Mouse (Mus musculus): Measurements from ENCODE around the gene Tnfaip3.

Gene Tnfaip3

DNA sequence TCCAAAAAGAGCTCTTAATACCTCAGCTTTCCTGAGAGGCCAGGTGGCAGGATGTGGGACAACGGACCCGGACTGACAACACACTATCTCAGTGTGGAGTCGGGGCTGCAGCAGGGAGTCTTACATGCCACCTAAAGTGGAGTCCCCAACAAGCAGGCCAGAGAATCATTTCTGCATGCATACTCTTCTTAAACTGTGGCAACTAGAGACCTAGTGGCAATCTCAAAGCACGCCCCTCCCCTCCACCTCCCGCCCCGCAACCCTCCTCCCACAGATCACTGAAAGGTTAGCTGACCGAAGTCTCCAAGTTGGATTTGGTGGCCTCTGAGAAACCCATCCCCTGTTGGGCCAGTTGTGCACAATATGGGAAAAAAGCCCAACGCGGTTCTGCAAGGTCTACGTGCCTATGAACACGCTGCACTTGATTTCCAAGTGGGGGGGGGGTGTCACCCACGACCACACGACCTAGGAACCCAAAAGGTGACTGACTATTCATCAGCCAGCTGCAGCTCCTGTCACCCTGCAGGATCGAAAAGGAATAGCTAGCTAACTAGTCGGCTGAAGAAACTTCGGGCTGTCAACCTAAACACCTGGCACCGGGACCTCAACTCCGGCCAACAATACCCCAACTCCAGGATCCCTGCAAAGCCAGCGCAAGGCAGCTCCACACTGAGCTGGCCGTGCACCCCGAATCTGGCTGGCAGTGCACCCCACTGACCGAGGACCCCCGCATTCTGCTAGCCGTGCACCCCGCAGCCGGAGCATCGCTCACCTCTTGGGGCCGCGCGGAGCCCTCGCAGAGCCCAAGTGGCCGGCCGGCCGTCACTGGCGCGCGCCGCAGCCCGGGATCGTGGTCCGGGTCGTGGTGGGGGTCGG is 838 bp downstream of the Tnfaip3 start:
- peak; percentile 9 for DNase-seq (ENCODE audit: low read depth, low spot score)

DNA sequence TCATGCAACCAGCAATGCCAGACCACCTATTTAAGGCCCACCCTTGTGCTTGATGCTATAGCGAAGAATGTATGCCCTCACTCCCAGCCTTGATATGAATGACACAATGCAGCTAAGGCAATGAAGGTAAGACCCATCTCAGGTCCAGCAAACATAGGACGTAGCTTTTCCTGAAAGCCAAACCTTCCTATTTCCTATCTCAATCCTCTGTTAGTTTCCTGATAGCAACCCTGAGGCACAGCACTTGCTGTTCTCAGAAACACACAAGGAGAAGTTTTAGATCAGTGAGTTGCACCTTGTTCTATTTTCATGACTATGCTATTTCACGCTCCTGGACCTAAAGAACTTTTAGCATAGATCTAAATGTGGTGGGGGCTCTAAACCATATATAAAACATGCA is 2.1 kb downstream of the Tnfaip3 start:
- DNase-seq (ENCODE audit: low read depth, low spot score), result no peak

DNA sequence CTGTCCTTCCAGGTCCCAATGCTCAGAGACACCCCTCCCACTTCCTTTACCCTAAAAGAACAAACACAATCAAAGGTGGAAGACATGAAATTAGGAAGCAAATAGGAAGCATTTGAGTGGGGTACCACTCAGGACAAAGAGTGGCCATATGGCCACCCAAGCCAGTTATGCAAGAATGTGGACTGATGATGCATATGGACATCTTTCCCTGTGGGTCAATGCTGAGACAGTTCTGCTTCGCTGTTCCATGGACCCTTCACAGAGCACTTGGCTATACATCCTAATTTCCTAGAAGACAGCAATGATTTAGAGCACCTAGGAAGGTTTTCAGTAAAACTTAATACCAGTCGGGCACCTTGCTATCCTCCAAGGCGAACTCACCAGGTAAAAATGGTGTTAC is 2.8 kb downstream of the Tnfaip3 start:
- no peak for DNase-seq (ENCODE audit: low read depth, low spot score)

DNA sequence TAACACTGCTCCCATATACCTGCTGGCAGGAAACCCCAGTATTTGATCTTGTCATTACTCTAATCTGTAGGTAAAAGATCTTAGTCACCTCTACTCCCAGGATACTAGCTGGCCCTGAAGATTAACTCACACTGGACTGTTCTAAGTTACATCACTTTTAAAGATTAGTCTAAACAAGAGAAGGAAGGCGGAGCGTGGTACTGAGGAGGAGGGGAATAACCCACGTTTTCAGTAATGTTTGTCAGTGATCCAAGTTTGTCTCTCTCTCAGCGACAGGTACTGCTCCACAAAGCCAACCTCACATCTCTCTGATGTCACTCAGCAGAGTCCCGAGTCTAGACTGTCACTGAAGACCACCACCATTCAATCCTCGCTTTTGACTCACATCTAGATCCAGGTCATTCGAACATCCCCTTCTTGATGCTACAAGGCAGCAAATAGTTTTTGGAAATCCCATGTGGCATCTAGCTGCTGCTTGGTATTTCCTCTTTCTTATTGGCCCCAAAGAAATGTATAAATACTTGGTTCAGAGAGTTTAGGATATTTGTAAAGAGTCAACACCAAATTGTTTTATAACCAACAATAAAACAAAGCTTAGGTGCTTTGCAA is 3.5 kb downstream of the Tnfaip3 start:
- DNase-seq (ENCODE audit: low read depth, low spot score), result no peak

DNA sequence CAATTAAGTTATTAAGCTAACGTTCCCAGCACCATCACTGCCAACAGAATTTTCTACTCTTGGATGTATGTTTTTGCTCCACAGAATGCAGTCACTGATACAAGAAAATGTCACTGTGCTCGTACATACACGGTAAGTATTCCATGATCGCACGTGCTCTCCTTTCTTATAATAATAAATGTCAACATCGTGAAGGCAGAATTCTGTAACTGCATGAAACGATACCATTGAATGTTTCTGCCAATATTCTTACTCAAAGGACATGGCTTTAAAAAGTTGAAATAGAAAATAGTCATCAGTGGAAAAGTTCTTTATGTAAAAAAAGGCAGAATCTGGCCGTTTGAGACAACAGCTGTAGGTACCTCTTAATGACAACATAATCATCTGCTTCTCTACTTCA is 5.0 kb downstream of the Tnfaip3 start:
- no peak for DNase-seq (ENCODE audit: low read depth, low spot score)

DNA sequence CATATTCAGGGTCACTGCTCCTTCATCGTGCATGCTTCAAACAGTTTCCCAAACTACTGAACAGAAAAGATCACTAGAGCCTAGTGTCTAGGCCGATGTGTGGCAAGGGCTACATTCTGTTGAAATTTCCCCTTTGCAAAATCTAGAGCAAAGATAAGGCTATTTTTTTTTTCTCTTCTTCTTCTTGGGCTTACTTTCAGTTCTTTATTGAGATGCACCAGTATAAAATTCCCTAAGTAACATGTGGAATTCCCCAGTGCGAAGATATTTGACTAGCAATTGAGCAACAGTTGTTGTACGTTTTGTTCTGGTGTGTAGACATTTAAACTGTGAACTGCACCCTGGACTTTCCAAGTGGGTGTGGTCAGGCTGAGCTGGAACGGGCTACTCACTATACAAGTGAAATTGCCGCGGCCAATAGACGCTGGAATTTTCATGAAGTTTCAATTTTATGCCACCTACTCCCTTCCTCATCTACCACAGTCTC is 6.2 kb downstream of the Tnfaip3 start:
- no peak for DNase-seq (ENCODE audit: low read depth, low spot score)

DNA sequence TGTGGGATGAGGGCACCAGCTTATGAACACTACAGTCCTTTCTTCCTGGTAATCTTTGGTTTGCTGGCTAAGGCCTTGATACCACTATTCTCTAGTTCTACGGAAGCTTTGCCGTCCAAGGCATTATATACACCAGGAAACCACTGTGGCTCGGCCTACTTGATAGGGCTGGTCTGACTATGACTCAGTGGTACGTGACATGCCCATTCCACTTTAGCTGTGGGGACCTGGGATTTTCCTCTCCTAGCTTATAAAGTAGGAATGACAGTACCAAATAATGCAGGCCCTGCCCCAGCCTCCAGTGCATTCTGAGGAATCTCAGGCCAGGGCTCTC is 6.9 kb downstream of the Tnfaip3 start:
- DNase-seq (ENCODE audit: low read depth, low spot score), result no peak

DNA sequence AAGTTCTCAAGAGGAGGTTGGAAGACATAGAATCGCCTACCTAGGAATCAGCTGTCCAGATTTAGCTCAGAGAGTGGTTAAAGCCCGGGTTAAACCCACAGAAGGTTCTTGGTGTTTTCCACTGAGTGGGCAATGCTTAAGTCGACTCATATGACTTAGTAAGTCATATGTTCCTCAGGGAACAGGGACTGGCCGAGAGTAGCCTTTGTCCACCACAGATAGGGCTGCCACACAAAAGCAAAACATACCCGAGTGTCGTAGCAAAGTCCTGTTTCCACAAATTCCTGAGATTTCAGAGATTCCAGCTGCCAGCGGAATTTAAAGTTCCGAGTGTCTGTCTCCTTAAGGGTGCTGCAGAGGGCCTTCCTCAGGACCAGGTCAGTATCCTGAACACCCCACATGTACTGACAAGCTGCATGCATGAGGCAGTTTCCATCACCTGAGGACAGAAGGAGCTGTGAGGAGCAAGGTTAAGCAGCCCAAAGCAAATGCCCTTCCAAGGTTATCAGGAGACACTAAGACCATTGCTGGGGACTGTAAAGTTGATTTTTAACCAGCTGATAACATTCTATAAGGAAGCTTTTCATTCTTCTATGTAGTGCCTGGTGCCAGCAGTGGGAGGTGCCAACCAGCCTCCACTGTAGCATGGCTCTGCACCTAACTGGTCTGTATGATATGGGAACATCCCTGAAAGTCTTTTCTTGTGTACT is 7.4 kb downstream of the Tnfaip3 start:
- no peak for DNase-seq (ENCODE audit: low read depth, low spot score)

DNA sequence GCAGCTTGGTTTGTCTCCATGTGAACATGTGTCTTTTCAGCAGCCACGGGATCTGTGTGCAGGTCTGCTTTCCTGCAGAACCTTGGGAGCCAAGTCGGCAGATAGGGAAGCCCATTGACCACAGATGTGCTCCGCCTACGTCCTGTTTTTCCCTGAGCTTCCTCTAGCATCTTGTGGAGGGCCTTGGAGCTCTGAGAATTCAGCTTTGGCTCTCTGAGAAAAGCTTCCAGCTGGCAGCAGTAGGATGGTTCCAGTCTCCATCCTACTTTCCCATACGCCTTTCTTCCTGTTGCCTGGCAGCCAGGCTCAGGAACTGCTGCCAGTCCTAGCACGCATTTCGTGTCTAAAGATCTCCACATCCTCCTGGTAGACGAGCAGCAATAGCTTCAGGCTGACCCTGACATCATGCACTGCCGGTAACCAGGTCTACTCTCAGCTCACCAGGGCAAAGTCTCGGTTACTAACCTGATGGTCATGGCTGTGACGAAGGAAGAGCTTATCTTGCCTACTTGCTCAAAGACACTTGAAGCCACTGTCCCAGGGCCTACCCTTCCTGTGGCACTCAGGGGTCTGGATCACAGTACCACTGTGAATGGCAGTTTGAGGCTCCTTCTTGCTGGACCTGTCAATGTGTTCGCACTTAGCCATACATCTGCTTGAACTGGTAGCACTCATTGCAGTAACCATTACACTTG is 13.2 kb downstream of the Tnfaip3 start:
- DNase-seq (ENCODE audit: low read depth, low spot score), result no peak

DNA sequence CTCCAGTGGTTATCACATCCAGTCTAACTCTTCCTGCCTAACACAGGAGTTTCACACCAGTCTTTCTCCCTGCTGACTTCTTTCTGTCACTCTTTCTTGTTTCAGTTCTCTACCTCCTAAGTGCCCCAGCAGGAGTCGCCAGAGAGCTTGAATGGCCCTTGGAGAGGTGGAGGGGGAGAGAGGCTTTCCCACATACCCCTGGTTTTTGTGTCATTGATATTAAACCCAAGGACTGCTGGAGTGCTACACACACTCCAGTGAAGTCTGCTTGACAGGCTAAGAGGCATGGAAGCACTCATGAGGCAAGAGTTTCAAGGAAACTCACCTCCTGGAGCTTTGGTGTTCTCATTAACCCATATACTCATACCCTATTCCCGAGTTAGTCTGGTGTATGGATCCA is 16.0 kb downstream of the Tnfaip3 start:
- DNase-seq (ENCODE audit: low read depth, low spot score), result no peak

DNA sequence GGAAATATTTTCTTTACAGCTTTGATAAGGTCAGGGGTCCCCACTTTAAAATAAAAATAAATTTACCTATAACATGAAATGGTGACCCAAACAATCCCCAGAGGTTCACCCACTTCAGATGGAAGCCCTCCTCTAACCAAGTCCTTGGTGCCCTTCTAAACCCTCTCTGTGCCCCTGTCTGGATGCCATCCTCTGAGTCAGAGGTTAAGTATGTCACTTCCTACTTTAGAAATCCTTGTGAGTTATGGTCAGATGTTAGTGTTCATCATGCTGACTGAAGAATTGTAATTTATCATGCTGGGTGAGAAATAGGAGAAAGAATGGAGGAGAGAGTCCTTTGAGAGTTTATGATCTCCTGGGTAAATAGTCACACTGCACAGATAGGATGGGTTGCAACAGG is 19.1 kb downstream of the Tnfaip3 start:
- DNase-seq (ENCODE audit: low read depth, low spot score), result no peak

DNA sequence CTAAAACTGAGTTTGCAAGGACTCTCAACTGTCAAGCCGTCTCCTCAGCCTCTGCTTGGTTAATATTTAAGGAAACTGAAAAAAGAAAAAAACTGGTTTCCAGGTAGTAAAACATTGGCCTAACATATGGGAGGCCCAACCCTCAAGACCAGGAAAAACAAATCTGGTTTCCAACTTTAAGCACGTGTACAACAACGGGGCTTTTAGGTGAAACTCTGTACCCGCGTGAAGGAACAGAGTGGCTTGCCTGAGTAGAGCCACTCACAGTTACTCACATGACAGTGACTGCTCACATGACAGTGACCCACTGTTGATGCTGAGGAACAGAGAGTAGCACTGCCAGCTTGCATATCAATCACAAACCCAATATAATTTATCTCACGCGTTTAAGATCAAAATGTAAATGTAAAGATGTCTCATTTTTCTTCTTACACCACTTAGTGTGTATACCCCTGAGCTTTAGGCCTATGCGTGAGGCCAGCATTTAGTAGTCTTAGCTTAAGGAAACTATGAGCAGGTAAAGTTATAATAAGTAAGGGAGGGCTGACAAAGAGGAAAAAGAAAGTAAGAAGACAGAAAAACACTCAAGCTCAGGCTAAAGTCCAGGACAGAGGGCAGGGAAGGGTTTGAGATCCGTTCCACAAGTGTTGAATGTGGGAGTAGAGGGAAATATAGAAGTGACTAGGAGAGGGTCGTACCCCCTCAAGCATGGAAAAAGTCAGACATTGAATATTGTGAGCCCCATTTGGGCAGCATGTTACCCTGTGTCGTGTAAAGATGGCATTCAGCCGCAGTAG is 19.8 kb downstream of the Tnfaip3 start:
- no peak for DNase-seq (ENCODE audit: low read depth, low spot score)

DNA sequence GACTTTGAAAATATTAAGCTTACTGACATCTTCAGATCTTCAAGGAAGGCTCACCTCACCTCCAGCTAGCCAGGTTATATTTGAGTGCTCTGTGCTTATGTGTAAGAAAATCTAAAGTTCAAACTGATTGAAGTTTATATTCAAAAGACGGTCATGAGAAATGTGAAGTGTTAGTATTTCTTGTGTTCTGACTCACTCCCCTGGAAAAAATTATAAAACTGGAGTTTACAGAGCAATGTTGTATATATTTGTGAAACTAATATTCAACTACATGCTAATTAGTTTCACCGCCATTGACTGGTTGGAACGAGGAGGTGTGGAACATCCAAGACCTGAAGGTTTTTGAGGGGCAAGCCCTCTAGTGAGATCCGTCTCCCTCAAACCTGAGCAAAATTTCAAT is 22.5 kb downstream of the Tnfaip3 start:
- no peak for DNase-seq (ENCODE audit: low read depth, low spot score)

DNA sequence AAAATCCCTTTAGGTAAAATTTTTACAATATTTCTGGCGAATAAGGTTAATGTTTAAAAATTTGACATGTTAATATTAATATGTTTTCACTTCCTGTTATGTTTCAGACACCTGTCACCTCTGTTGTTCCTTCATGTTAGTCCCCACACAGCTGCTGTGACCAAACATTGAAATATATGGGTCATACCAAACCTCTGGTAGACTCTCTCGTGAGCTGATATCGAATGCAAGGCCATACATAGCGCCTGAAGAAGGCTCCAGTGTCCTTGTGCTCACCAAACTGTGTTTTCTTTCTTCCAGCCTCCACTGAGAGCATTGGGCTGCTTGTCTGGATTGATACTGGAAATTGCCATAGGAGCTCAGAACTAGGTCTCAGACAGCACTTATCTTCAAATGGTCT is 24.4 kb downstream of the Tnfaip3 start:
- DNase-seq (ENCODE audit: low read depth, low spot score), result no peak

DNA sequence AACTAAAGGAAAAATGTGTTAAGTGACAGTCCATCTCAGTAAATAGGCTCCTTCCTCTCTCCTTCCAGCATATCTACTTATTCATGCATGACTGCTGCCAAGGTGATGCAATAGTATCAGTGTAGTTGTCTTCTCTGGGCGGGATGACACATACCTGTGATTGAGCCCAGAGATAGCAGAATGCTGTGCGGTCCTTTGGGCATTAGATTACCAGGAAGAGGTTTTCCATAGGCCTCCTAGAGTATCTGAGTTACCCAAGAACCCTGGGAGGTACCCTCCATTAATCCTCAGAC is 27.6 kb downstream of the Tnfaip3 start:
- no peak for DNase-seq (ENCODE audit: low read depth, low spot score)

DNA sequence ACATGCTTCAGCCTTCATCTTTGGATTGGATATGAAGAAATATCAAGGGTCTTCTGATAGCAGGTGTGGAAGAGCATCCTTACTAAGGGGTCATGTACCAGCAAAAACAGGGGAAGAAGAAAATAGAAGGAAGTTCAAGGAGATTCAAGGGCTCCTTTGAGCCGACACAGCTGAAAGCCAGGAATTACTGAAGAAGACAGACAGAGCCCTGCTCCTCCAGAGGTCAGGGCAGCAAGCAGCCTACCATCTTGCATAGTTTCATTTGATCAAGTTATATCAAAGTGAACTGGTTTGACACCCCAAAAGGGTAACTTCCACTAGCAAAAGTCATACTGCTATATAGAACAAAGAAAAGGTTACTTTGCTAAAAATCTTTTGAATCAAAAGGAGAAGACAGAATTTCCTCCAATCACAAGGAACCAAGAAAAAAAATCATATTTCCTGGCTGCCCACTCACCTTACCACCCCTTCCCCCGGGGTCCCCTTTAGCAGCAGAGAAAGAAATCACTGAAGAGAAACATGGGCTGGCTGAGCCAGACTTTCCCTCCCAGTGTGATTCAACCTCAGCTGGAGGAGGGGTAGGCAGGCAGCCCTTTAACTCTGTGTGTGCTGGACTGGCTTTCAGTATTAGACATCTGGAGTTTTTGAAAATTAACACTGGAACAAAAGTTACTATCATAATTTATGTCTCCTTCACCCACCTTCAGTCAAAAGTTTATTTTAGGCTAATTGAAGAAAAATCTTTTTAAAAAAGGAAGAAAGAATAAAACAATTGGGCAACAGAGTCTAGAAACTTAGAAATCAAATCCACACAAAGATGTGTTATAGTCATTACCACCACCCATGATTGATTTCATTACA is 28.2 kb downstream of the Tnfaip3 start:
- no peak for DNase-seq (ENCODE audit: low read depth, low spot score)

DNA sequence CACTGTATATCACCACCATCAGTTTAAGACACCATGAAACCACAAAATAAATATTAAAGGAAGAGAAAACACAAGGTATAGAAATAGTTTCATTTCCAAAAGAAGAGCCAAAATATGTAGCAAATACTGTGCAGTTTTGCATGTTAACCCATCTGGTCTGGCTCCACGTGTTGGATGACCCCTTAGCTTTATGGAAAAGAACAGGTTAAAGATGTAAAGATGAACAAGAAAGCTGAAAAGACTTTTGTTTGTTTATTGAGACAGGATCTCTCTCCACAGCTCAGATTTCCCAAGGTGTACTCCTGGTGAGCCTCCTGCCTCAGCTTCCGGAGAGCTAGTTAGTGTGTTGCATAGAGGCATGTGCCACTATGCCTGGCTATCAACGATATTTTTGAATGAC is 29.9 kb downstream of the Tnfaip3 start:
- no peak for DNase-seq (ENCODE audit: low read depth, low spot score)

DNA sequence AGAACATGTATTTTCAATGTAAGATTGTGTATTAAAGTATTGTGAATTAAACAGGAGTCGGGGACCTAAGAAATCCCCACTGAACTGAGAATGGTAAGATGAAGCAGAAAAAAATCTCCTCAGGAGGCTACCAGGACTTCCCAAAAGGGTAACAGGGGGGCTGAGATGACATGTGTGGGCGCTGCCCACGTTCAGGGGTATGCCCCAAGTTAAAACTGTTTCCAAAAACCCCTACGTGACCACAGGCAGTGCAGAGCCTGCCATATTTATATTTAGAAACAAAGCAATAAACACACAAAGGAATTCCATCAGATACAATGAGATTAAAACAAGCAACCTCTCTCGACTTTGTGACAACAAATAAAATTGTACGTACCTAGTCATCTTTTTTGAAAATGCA is 31.9 kb downstream of the Tnfaip3 start:
- DNase-seq (ENCODE audit: low read depth, low spot score), result no peak

DNA sequence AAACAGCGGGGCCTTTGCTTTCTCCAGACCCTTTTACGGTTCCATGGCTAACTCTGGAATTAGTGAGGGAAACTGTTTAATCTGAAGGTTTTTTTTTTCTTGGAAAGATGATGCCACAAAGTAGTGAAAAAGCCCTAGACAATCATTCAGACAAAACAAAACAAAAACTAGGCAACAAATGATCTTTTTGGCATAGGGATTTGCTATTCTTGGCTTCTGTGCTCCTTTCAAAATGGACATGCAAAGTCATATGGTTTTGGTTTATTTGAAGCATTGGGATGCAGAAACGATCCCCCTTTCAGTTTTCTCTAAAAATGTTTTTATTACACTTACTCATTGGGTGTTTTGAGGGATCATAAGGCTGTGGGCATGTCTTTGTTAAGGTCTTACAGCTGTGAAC is 41.0 kb downstream of the Tnfaip3 start:
- no peak for DNase-seq (ENCODE audit: low read depth, low spot score)

DNA sequence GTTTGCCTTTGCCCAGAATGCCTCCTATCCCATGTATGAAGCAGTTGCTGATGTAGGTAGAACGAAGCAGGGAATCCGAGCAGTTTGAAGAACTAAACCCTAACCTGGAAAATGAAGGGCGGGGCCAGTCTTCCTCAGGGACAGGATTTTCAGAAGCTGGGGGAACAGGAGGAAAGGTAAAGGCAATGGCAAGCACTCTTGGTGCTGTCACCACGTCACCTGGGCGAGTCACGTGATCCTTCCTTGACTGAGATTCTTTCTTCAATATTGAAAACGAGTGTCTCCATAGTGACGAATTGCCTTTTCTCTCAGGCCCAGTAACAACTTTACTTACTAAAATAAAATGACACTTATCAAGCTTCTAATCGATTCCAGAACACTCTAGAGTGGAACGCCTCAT is 48.6 kb downstream of the Tnfaip3 start:
- DNase-seq (ENCODE audit: low read depth, low spot score), result no peak

DNA sequence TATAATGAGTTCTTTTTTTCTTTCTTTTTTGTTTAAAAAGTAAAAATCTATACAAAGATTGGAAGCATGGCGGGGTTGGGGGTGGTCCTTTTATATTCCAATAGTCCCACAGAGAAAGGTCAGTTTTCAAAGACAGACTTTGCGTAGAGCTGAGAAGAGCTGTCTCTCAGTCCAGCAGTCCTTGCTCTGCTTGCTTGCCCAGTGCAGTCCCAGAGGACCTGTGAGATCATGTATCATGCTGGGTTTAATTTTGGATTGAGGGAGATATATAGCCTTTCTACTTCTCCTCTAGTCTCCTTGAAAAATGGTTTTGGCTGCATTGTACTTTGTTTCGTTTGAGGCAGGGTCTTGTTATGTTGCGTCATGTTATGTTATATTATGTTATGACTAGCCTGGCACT is 49.9 kb downstream of the Tnfaip3 start:
- DNase-seq (ENCODE audit: low read depth, low spot score), result no peak

Data from embryo, embryonic 11.5 days (tissue).